Mouse (Mus musculus) olfactory bulb, adult 2 months (tissue): ENCODE data around the gene Grem2.

Experiments used
- CTCF ChIP-seq: fragments of 200-500 bp; IDR thresholded peaks from 2 replicates; pipeline ENCODE4 v1.5.1; 2012; ENCODE audit warnings: low read depth, mild to moderate bottlenecking, low read length, moderate library complexity; ENCODE audit not compliant: insufficient read depth
- POLR2A ChIP-seq: fragments of 200-500 bp; IDR thresholded peaks from 2 replicates; pipeline ENCODE4 v1.6.1; 2012; ENCODE audit warnings: mild to moderate bottlenecking, low read depth, low read length, moderate library complexity; ENCODE audit not compliant: insufficient read depth

DNA sequence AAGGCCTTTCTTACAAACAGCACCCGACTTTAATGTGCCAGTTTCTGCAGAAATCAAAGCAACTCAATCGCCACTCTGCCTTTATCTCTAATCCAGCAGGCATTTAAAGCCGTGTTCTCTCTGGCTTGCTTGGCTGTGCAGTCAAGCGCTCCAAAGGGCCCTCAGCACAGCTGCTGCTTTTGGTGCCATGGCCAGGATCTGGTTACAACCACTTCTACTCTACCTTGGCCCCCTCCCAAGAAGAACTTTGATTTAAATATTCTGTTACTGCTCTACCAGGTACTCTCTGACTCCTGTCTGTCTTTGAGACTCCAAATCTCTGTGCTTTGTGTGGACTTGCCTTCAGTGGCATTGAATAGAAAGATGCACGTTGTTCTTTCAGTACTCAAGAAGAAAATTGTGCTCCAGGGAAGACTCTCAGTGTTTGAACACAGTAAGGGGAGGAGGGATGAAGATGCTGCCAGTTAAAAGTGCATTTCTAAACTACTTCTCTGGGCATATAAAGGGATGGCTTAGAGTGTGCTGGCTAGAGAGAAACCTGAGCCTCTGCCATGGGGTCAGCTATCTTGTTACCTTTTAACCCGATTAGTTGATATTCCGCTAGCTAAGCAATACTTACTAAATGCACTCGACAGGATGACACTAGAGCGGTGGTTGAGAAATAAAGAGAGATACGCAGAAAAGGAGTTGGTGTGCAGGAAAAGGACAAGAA, 61.1 kb downstream of the Grem2 start:
- TF ChIP-seq POLR2A (no peak), CTCF (no peak)
